Mouse (Mus musculus) left cerebral cortex, adult 11 months (tissue): Measurements from ENCODE around the gene Ankrd52.
"Not testable (repeated sequence)": the region's sequence is repeated elsewhere in the genome, so short reads cannot be mapped to it uniquely, and the experiment has no call there.

Experiments
- DNase-seq: peaks from one replicate; pipeline ENCODE4 v3.0.0; 2022; ENCODE audit warnings: low spot score

Gene Ankrd52

GRCm38 (mm10) chr10:128376455-128377211 is at the start of gene Ankrd52:
Gene Ankrd52 (plus strand): TSS chr10:128377115.
- DNase-seq, result peak; percentile 67

GRCm38 (mm10) chr10:128327610-128328009 is 49.3 kb upstream of the Ankrd52 start:
- DNase-seq, result no peak

- not testable (repeated sequence) for DNase-seq
These were observed 44.3 kb upstream of the Ankrd52 start for GRCm38 (mm10) chr10:128332358-128333249.

GRCm38 (mm10) chr10:128335582-128335981 is 41.3 kb upstream of the Ankrd52 start:
- DNase-seq, result no peak

GRCm38 (mm10) chr10:128336195-128336594 is 40.7 kb upstream of the Ankrd52 start:
- no peak for DNase-seq

GRCm38 (mm10) chr10:128336597-128336996 is 40.3 kb upstream of the Ankrd52 start:
- DNase-seq, result no peak

- DNase-seq, result peak; percentile 79
These were observed 39.4 kb upstream of the Ankrd52 start, which contains the start of gene Cs for GRCm38 (mm10) chr10:128337306-128338181. Gene Cs (plus strand): TSS chr10:128337734.

GRCm38 (mm10) chr10:128338415-128338814 is 38.5 kb upstream of the Ankrd52 start:
- no peak for DNase-seq

GRCm38 (mm10) chr10:128338948-128339347 is 38.0 kb upstream of the Ankrd52 start:
- DNase-seq, result no peak

- no peak for DNase-seq
These were observed 36.7 kb upstream of the Ankrd52 start for GRCm38 (mm10) chr10:128340257-128340656.

- no peak for DNase-seq
These were observed 33.5 kb upstream of the Ankrd52 start for GRCm38 (mm10) chr10:128343436-128343835.

- no peak for DNase-seq
These were observed 32.2 kb upstream of the Ankrd52 start for GRCm38 (mm10) chr10:128344568-128345275.

GRCm38 (mm10) chr10:128347541-128347940 is 29.4 kb upstream of the Ankrd52 start:
- no peak for DNase-seq

- DNase-seq, result no peak
These were observed 18.1 kb upstream of the Ankrd52 start for GRCm38 (mm10) chr10:128358796-128359195.

- DNase-seq, result no peak
These were observed 17.7 kb upstream of the Ankrd52 start for GRCm38 (mm10) chr10:128359226-128359625.

- DNase-seq, result no peak
These were observed 15.1 kb upstream of the Ankrd52 start for GRCm38 (mm10) chr10:128361836-128362235.

GRCm38 (mm10) chr10:128362568-128362967 is 14.3 kb upstream of the Ankrd52 start:
- DNase-seq, result no peak

GRCm38 (mm10) chr10:128367899-128368401 is 9.0 kb upstream of the Ankrd52 start:
- DNase-seq, result no peak

GRCm38 (mm10) chr10:128368402-128369217 is 8.3 kb upstream of the Ankrd52 start, which contains the start of gene Coq10a:
Gene Coq10a (minus strand): TSS chr10:128368997.
- peak; percentile 91 for DNase-seq

- no peak for DNase-seq
These were observed 7.7 kb upstream of the Ankrd52 start for GRCm38 (mm10) chr10:128369218-128369543.
